Mouse (Mus musculus) left cerebral cortex, adult 18-20 months (tissue): Measurements from ENCODE around the gene Sept9. TPM values are rescaled to one million over a fixed set of nuclear protein-coding genes. Genes with fewer than 3 reads are reported as not detected.
"Not testable (repeated sequence)": the region's sequence is repeated elsewhere in the genome, so short reads cannot be mapped to it uniquely, and the experiment has no call there.

Source experiments
- DNase-seq, 2 experiments: peaks; one replicate each; pipeline ENCODE4 v3.0.0; 2021 to 2022; ENCODE audit warnings: low spot score in 2 of 2, mixed read lengths in 1 of 2
- total RNA-seq, 2 experiments: library from RNA; stranded (reverse); gene quantifications; 2 replicates each; pipeline ENCODE4 v1.2.3; 2021

The Sept9 gene
- total RNA-seq, 2 experiments from 2014 or later, result 82.6 to 90.6 TPM

GRCm38 (mm10) chr11:117323976-117324574 is 124.6 kb downstream of the Sept9 start:
- DNase-seq, result no peak

- DNase-seq, result not testable (repeated sequence)
Observed at GRCm38 (mm10) chr11:117324718-117325117, 125.3 kb downstream of the Sept9 start.

DNA sequence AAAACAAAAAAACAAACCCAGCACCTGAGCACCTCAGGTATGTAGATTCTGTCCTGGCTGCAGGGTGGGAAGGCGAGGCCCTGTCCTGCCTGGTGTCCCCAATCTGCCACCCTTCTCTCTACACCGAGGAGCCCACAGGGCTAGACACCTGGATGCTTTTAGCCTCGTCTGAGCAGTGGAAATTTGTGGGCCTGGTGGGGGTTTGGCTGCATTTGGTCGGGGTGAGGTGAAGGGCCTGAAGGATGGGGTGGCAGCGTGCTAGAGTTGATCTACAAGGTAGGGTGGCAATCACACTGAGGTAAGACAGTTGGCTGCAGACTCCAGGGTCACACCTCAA is 125.6 kb downstream of the Sept9 start:
- DNase-seq, result no peak

DNA sequence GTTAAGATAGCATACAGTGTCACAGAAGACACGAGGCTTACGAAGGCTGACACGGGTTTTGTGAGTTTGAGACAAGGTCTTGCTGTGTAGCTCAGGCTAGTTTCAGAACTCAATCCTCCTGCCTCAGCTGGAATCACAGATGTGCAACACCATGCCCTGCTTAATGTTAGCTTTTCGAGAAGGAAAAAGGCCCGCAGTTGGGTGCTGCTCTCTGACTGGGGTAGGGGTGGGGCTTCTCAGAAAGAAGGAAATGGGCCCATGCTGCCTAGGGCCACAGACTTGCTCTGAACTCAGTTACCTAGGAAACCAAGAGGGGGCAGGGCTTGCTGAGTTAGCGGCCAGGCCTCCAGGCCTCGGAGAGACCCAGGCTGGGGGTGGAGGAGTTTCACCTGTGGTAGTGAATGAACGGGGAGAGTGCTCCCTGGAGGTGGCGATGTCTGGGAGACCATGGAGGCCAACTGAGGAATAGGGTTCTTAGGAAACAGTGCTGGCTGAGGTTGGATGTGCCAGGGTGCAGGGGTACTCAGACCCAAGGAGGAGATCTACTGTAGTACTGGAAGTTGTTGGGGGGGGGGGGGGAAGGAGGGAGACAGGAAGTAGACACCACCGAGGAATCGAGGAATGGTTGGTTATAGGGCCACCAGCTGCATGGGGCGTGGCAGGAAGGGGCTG is 126.1 kb downstream of the Sept9 start:
- DNase-seq, result no peak

DNA sequence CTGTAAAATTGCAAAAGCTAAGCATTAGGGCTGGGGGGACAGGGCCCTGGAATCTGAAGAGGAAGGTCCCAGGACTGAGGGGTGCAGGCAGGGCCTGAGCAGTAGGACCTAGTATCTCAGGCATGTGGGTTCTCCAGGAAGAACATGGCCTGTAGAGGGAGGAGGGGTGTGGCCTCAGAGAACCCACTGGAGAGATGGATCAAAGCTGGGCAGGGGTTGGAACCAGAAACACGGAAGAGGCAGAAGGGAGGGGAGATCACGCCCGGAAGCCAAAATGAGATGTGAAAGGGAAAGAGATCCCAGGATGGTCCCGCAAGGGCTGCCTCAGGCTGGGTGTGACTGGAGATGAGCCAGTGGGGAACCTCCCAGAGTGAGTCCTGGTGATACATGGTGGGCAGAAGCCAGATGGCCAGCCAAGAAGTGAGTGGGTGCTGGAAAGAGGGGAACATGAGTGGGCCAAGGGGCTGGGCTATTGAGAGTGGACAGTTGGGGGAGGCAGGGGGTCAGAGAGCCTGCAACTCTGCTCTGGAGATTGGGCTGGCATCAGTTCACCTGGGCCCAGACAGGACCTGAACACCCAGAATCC is 126.8 kb downstream of the Sept9 start:
- peak; percentile 69 to 73 for DNase-seq

DNA sequence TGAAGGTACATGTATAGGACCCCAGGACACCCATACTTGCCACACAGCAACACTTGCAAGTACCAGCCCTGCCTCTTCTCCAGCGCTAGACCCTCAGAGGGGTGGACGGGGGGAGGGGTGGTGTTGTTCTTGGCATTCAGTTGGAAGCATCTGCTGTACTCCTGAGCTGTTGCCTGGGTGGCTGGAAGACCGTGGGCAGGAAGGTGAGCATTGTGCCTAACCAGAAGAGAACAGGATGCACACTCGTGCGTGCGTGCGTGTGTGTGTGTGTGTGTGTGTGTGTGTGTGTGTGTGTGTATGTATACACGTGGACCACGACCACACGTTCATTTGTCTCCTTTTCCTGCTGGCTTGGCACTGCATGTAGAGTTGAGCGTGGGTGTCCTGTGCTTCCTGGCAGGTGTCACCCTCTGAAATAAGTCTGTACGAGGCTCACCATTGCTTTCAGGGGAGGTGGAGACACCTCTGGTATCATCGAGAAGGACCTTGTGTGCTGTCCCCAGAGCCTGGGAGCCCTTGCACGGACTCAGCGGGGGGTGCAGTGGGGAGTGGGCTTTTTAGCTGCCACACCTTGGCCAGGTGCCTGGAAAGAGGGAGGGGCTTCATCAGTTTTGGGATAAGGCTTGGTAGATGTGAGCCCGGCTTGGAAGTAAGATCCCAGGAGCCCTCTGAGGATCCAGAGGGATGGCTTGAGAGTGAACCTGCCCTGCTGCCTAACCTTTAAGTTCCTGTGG is 127.6 kb downstream of the Sept9 start:
- DNase-seq, result peak; percentile 70 to 82

- DNase-seq, result no peak
Observed at GRCm38 (mm10) chr11:117327633-117328032, 128.2 kb downstream of the Sept9 start.

- DNase-seq, result no peak
Observed at GRCm38 (mm10) chr11:117330076-117330950, 130.9 kb downstream of the Sept9 start.

DNA sequence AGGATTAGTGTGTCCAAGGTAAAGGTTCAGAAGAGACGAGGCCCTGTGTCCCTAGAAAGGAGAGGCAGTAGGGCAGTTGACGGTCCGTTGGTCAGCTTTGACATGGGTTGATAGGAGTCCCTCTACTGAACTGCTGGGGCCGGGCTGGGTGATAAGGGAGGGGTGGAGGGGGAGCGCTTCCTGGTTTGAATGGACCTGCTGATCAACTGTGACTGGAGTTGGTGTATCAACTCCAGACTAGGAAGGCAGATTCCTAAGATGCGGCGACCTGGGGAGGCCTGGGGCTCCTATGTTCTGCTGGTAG is 131.4 kb downstream of the Sept9 start:
- no peak for DNase-seq

GRCm38 (mm10) chr11:117331361-117332241 is 132.1 kb downstream of the Sept9 start:
- DNase-seq, result peak in 1 of 2 experiments; percentile 40

- peak; percentile 60 to 65 for DNase-seq
Observed at GRCm38 (mm10) chr11:117332242-117333149, 133.0 kb downstream of the Sept9 start.

DNA sequence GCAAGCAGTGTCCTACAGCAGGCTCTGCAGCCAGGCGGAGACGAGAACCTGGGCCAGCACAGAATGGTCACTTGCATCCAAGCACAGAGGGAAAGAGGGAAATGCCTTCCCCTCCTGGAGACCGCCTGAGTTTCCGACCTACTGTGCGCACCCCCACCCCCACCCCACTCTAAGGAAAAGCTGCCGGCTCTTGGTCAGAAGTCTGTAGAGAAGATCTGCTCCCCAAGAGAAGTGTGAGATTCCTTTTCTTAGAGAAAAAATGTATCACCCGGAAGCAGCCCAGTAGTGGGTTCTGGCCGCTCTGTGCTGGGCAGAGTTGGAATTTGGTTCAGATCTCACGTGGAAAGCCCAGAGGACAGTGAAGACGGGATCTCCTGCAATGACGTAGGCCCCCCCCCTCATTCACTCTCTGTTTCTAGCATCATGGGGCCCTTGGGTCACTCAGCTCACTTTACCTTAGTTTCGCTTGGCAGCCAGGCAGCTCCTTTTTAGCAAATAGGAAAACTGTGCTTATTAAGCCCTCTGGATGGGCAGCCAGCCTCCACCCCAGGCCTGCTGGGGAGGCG is 133.8 kb downstream of the Sept9 start:
- no peak for DNase-seq

DNA sequence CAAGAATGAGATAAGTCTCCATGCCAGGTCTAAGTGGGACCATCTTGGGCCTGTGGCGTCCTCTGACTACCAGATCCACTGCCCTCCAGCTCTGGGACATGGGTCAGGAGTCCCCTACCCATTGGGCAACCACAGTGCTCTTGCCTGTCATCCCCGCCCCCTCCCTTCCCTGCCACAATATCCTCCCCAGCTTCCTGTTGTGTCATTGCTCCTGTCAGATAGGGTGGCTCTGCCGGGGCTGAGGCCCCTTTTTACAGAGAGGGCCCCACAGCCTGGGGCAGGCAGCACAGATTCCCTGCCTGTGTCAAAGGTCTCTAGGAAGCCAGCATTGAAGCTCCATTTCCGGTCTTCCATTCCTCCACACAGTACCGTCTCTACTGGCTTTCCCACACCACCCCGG is 134.6 kb downstream of the Sept9 start:
- DNase-seq, result no peak

DNA sequence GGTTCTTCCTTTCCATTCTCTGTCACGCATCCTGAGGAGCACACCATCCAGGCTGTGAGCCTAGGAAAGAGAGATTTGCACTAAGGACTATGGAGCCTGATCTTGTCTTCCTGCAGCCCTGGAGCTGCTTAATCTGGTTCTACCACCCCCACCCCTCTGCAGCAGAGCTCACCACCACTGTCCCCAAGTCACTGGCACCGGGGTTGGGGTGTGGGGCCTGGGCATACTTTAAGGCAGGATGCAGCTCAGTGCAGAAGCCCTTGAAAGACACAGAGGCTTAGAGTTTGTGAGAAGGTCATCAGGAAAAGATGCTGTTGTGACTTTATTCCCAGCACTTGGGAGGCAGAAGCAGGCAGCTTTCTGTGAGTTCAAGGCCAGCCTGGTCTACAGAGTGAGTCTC is 135.7 kb downstream of the Sept9 start:
- no peak for DNase-seq

DNA sequence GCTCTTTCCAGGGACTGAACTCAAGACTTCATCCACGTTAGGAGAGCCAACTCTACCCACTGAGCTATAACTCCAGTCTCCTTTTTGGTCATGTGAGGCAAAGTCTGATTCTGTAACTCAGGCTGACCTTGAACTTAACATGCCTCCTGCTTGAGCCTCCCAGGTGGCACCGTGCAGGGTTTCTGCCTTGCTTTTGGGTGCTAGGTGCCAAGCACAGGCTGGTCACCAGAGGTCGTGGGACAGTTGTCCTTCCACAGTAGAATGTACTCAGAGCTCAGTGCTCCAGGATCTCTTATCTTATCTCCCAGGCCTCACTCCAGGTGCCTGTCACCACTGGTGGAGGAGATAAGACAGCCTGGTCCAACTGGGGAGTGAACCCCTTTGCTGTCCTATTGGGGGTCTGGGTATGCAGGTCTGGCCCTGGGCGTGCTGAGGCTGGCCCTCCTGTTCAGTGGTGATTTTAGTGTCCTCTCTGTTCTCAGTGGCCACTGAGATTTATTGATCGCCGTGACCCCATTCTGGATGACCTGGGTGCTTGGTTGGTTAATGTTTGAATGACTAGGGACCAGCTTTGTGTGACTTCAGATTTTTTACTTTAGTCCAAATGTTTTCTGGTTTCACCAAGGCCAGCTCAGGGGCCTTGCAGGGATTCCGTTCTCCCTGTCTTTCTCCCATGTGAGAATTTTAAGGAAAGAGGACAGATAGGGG is 136.8 kb downstream of the Sept9 start:
- no peak for DNase-seq

- DNase-seq, result no peak
Observed at GRCm38 (mm10) chr11:117337749-117338148, 138.3 kb downstream of the Sept9 start.

DNA sequence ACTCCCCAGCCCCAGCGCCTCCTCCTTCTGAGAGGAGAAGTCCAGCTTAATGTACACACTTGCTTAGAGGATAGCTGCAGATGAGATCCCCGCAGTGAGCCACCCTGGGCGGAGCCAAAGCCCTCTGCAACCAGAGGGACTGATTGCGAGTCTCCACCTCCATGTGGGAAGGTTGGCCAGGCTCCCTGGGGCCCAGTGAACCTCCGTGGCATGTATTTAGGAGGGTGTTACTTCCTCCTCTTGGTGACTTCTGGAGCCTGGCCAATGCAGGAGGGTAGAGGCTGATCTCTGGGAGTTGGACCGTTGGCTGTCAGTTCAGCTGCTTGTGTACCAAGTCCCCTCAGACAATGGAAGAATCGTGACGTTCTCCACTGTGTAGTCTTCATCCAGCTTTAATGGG is 139.0 kb downstream of the Sept9 start:
- no peak for DNase-seq

DNA sequence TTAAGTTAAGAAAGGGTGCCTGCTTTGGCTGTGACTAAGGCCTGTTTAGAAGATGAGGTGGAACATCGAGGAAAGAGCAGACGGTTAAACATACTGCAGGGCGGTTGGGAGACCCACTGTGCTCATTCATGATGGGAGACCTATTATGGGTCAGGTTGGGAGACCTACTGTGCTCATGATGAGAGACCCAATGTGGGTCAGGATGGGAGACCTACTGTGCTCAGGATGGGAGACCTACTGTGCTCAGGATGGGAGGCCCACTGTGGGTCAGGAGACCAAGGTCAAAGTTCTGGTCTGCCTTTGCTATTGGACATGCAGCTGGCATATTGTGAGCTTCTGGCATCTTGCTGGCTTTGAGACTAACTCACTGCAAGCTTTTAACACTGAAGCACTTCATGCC is 139.6 kb downstream of the Sept9 start:
- no peak for DNase-seq
